Mouse (Mus musculus): ENCODE data around the gene Pcyt1a. TPM values are rescaled to one million over a fixed set of nuclear protein-coding genes. Genes with fewer than 3 reads are reported as not detected.

Pcyt1a gene
- polyA plus RNA-seq, 1 experiment from 2014 or later: 29.7 TPM

DNA sequence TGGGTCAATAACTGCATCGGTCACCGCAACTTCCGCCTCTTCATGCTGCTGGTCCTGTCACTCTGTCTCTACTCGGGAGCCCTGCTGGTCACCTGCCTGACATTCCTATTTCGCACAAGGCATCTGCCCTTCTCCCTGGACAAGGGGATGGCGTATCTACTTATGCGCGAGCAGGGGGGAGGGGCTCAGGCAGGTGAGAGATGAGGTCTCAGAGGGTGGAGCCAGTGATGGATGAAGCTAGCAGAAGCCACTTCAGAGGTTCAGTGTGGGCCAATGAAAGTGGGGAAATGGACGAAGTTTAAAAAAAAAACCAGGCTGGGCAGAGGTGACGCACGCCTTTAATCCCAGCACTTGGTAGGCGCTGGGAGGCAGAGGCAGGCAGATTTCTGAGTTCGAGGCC, 68.3 kb downstream of the Pcyt1a start:
- no peak for TF ChIP-seq CTCF (IDR thresholded peaks at IDR 0.05)
- POLR2A ChIA-PET: interaction anchor here (0.6 kb wide), 1 partner anchor 354 kb away, joined by 4 read pairs; no protein-coding TSS in a partner anchor
- peaks cover 6% of the 10 kb centered on the region for H3K27me3 ChIP-seq
- CTCF ChIA-PET: interaction anchor here (0.9 to 2.4 kb wide), 10 partner anchors 10 to 271 kb away, joined by 3 to 14 read pairs (median 4); partner anchors contain the start of gene Tfrc
- ATAC-seq: no peak
- DNase-seq (ENCODE audit: low read depth, low spot score): no peak
- in situ Hi-C loops (cut with MboI; ENCODE audit: low pct_unique_long_range_greater_than_20kb): no loop called here

DNA sequence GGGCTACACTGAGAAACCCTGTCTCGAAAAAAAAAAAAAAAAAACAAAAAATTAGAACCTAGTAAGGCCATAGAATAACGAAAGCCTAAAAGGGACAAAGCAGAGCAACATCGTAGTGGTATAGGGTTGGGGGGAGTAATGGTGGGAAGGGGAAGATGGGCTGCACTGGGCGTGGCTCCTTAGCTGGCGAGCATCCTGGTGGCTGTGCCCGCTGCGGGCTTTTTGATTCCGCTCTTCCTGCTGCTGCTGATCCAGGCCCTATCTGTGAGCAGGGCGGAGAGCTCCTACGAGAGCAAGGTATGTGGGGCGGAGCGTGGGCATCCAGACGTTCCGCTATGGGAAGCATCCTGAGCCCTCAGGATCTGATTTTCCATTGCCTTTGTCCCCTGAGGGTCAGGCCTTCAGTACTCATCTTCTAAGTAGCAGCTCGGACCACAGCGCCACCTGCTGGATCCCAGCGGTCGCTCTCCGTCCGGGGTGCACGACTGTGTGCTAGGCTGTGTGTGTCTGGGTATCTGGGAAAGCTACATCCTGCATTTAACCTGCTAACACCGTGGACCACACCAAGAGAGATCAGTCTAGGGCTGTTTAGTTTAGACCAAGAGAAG, 68.8 kb downstream of the Pcyt1a start:
- peaks cover 6% of the 10 kb centered on the region for H3K27me3 ChIP-seq
- peak; percentile 67 for ATAC-seq
- ChIA-PET POLR2A (interaction anchor here (0.6 kb wide), 1 partner anchor 354 kb away, joined by 4 read pairs; no protein-coding TSS in a partner anchor), CTCF (interaction anchor here (0.6 to 2.4 kb wide), 18 partner anchors 9 to 271 kb away, joined by 3 to 14 read pairs (median 3); partner anchors contain the start of gene Tfrc)
- TF ChIP-seq CTCF (IDR thresholded peaks at IDR 0.05): no peak
- DNase-seq (ENCODE audit: low read depth, low spot score): peak; percentile 20
- in situ Hi-C loops (cut with MboI; ENCODE audit: low pct_unique_long_range_greater_than_20kb): loop anchor here (5.0 kb wide), 2 partner anchors 113 to 382 kb away; no protein-coding TSS in a partner anchor

DNA sequence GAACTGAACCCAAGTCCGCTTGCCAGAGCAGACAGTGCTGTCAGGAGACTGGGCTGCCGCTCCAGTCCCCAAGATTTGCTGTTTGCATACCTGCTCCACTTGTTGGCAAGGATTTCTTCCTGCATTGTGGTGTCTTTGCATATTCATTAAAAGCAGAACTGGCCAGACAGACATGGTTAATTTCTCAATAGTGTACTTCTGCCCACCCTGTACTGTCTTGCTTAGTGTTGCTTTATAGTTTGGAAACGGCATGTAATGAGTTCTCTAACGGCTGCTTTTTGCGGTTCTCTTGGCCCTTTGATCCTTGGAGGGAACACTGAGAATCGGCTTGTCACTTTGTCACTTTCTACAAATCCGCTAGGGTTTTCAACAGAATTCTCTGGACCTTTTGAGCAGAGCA, 70.7 kb downstream of the Pcyt1a start:
- CTCF ChIA-PET: interaction anchor here (0.7 to 0.9 kb wide), 2 partner anchors 29 to 238 kb away, joined by 3 read pairs; no protein-coding TSS in a partner anchor
- ATAC-seq (no peak), DNase-seq (ENCODE audit: low read depth, low spot score) (no peak)
- TF ChIP-seq CTCF (IDR thresholded peaks at IDR 0.05): no peak
- POLR2A ChIA-PET: no interaction called here
- in situ Hi-C loops (cut with MboI; ENCODE audit: low pct_unique_long_range_greater_than_20kb): loop anchor here (5.0 kb wide), 2 partner anchors 111 to 384 kb away; no protein-coding TSS in a partner anchor
- peaks cover 6% of the 10 kb centered on the region for H3K27me3 ChIP-seq

DNA sequence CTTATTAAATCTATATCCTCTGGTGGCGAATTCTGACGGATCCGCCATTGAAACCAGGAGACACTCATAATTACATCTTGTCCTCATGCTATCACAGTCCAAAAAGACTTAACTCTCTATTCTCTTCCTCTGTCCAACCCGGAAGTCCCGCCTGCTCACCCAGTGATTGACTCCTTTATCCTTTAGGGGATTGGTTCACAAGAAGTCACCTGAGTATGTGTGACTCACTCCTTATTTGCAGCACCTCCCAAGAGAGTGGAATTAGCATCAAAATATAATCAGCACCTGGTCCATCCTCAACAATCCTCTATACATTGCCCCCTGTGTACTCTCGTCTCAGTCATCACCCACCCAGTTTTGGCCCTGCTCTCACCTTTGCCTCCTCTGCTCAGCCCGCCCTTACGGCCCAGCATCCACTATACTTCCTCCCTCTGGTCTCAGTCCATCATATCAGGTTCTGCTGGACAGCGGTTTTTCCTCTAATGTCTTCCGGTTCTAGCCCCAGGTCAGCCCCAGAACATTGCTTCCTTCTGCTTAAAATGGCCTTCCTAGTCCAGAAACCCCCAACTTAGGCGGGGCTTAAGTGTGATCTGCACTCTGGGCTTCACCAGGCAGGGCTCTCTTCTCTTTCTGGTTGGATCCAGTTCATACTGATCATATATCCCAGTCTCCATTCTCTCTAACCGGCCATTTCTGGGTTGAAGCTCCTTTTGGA, 72.1 kb downstream of the Pcyt1a start:
- CTCF ChIA-PET: no interaction called here
- TF ChIP-seq CTCF (IDR thresholded peaks at IDR 0.05): no peak
- no peak for ATAC-seq
- in situ Hi-C loops (cut with MboI; ENCODE audit: low pct_unique_long_range_greater_than_20kb): loop anchor here (5.0 kb wide), 2 partner anchors 110 to 385 kb away; no protein-coding TSS in a partner anchor
- H3K27me3 ChIP-seq: peaks cover 6% of the 10 kb centered on the region
- DNase-seq (ENCODE audit: low read depth, low spot score): no peak
- POLR2A ChIA-PET: no interaction called here

DNA sequence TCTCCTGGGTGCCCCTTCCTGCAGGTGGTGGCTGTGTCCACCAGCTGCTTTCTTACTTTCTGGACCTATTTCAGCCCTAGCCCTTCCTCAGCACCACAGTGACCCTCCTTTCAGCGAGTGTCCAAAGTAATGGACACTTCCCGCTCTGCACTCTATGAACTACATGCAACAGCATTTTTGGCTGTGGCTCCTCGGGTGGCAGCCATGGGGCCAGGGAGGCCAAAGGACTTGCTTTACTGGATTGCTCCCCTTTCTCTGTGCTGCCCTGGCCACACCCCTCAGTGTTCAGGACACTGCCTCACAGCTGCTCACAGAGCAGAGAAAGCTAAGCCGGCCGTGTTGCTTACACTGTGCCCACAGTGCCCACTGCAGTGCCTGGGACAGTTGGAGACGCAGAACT, 72.9 kb downstream of the Pcyt1a start:
- CTCF ChIA-PET: no interaction called here
- in situ Hi-C loops (cut with MboI; ENCODE audit: low pct_unique_long_range_greater_than_20kb): loop anchor here (5.0 kb wide), 2 partner anchors 109 to 386 kb away; no protein-coding TSS in a partner anchor
- DNase-seq (ENCODE audit: low read depth, low spot score) (no peak), ATAC-seq (no peak)
- peaks cover 6% of the 10 kb centered on the region for H3K27me3 ChIP-seq
- POLR2A ChIA-PET: no interaction called here
- no peak for TF ChIP-seq CTCF (IDR thresholded peaks at IDR 0.05)

DNA sequence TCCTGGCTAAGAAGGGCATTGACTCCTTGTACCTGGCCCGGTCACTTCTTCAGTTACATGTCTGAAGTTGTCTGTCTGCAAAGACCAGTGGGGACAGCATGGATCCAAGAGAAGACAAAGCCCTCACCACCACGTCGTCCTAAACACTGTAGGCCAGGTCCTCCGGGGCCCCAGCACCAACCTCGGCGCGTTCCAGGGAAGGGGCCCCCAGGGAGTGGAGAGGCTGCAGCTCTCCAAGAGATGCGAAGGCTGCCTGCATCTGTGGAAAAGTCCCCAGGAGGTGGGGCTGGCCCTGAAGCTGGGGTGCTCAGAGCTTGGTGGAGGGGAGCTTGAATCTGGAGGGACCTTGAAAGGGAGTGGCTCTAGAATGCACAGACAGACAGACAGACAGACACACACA, 75.6 kb downstream of the Pcyt1a start:
- CTCF ChIA-PET: no interaction called here
- DNase-seq (ENCODE audit: low read depth, low spot score) (no peak), ATAC-seq (no peak)
- in situ Hi-C loops (cut with MboI; ENCODE audit: low pct_unique_long_range_greater_than_20kb): no loop called here
- POLR2A ChIA-PET: no interaction called here
- no peak for TF ChIP-seq CTCF (IDR thresholded peaks at IDR 0.05)
- peaks cover 4% of the 10 kb centered on the region for H3K27me3 ChIP-seq

DNA sequence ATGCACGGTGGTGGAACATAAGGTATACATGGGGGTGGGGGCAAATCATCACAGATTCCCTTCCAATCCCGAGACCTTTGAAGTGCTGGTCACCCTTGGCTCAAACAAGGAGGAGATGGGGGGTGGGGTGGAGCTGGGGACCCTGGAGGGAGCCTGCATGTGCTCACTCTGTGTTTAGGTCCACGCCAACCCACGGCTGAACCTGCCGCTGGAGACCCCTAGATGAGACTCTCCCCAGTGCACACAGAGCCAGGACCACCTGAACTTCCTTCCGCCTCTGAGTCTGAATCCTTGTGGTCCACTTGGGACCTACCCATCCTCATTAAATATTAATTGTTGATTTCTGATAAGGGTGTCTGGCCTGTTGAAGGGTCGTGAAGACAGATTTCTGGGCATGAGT, 76.1 kb downstream of the Pcyt1a start:
- in situ Hi-C loops (cut with MboI; ENCODE audit: low pct_unique_long_range_greater_than_20kb): no loop called here
- DNase-seq (ENCODE audit: low read depth, low spot score) (no peak), ATAC-seq (no peak)
- POLR2A ChIA-PET: no interaction called here
- peaks cover 3% of the 10 kb centered on the region for H3K27me3 ChIP-seq
- CTCF ChIA-PET: no interaction called here
- no peak for TF ChIP-seq CTCF (IDR thresholded peaks at IDR 0.05)

DNA sequence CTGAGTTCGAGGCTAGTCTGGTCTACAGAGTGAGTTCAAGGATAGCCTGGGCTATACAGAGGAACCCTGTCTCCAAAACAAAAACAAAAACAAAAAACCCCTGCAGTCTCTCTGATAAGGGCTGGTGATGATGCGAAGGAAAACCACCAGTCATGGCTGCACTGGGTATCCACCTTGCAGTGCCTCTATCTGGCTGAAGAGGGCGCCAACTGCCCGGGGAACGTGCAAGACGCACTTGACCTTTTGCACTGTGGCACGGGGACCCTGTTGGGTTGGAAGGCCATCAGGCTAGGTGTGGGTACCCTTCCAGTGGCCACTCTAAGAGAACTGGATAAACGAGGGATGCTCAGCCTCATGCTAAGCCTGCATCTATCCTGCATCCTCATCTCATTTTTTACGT, 76.7 kb downstream of the Pcyt1a start:
- ATAC-seq (no peak), DNase-seq (ENCODE audit: low read depth, low spot score) (no peak)
- in situ Hi-C loops (cut with MboI; ENCODE audit: low pct_unique_long_range_greater_than_20kb): no loop called here
- peaks cover 3% of the 10 kb centered on the region for H3K27me3 ChIP-seq
- TF ChIP-seq CTCF (IDR thresholded peaks at IDR 0.05): no peak
- CTCF ChIA-PET: interaction anchor here (0.8 to 2.4 kb wide), 8 partner anchors 8 to 123 kb away, joined by 3 to 14 read pairs (median 4); no protein-coding TSS in a partner anchor
- POLR2A ChIA-PET: no interaction called here

DNA sequence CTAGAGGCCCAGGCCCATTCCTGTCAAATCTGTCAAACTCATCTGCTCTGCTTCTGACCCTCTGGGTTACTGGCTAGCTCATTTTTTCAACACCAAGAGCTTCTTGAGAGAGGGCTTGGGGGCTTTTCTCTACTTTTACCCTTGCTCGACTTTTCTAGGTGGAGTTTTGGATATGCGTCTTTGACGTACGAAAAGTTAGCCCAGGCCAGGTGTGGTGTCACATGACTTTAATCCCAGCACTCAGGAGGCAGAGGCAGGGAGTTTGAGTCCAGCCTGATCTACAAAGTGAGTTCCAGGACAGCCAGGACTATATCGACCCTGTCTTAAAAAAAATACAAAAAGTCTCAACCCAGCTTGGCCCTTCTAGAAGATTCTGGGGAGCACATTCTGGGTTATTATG, 77.3 kb downstream of the Pcyt1a start:
- ChIA-PET POLR2A (no interaction called here), CTCF (interaction anchor here (0.8 to 2.4 kb wide), 8 partner anchors 8 to 123 kb away, joined by 3 to 14 read pairs (median 4); no protein-coding TSS in a partner anchor)
- H3K27me3 ChIP-seq: peaks cover 3% of the 10 kb centered on the region
- in situ Hi-C loops (cut with MboI; ENCODE audit: low pct_unique_long_range_greater_than_20kb): no loop called here
- TF ChIP-seq CTCF (IDR thresholded peaks at IDR 0.05): no peak
- ATAC-seq (no peak), DNase-seq (ENCODE audit: low read depth, low spot score) (no peak)

DNA sequence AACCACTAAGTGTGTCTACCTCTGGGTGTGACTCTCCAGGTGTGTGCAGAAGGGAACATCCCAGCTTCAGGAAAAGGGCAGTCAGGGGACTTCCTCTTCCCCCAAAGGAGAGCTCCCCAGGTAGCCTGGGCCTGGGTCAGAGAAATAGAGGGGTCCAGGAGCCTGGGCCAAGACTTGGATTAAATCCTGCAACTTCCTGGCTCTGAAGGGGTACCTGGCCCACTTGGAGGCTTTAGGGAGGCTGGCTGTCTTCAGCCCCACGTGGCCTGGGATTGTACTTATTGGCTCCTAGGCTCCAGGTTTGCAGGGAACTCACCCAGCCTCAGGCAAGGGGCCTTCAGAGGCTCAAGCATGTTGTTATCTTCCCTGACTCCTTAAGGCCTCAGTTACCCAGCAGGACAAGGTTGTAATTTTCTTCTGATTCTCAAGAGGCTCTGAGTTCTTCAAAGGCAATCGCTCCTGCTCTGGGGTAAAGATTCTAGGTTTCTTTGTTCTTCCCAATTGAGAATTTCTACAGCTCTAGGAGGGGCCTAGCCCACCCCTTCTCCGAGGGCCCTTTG, 77.9 kb downstream of the Pcyt1a start:
- DNase-seq (ENCODE audit: low read depth, low spot score) (no peak), ATAC-seq (no peak)
- H3K27me3 ChIP-seq: peaks cover 1% of the 10 kb centered on the region
- CTCF ChIA-PET: interaction anchor here (1.2 to 2.4 kb wide), 6 partner anchors 9 to 122 kb away, joined by 3 to 14 read pairs (median 4); no protein-coding TSS in a partner anchor
- in situ Hi-C loops (cut with MboI; ENCODE audit: low pct_unique_long_range_greater_than_20kb): no loop called here
- POLR2A ChIA-PET: no interaction called here
- no peak for TF ChIP-seq CTCF (IDR thresholded peaks at IDR 0.05)
